Comparison of ENCODE assay signal across 9 mouse cellular contexts in the genomic region with DNA sequence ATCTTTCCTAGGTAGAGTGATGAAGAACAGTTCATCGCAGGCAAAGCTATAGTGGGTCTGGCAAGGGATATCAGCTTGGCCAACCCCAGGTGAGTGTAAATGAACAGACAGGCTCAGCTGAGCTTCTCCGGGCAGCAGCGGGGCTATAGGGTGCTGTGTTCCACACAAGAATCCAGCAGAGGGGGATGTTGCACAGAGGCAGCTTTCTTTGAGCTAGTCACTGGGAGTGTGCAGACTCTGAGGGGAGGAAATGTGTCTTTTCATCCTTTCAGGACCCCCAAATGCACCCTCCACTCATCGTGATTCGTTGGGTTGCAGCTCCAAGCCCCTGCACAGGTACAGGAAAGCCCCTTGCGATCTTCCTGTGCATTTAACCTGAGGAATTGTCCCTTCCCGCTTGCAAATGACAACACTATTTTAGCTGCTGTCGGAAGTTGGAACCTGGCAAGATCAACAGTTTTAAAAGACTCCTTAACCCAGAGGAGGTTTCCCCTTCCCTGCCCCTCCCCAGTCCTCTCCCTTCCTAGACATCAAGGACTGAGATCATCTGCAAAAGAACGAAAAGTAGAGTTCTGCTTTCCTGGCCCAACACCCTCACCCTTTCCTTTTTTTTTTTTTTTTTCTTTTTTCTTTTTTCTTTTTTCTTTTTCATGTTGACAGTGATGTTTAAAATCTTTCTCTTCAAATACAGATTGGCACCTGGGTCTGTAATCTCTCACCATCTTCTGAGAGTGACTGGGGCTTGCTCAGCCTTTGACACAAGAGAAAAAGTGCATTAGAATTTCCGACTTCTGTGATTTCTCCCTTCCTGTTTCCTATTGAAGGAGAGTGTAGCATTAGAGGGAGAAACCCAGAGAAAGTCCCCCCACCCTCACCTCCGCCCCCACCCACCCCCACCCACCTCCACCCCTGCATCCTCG.
DNase-seq lines count a peak whose midpoint lies in the region; ATAC-seq and TF ChIP-seq lines count a peak whose summit lies in the region.
"Had no signal": no experiment of that assay in that cellular context is flagged by ENCODE, and none has a peak within 500 bp of the region (broad histone marks: within the 10 kb centered on the region; RNA-seq: fewer than 3 reads in every experiment).

No protein-coding gene starts in this region.

- peak in 2 of 3 experiments; percentile 10 to 14; a peak in 1 of 6 replicates for TF ChIP-seq CTCF in MEL (IDR thresholded peaks at IDR 0.05 in 2 of 3, conservative IDR thresholded peaks at IDR 0.05 in 1 of 3; ENCODE audit: control insufficient read depth in 1 of 3, insufficient read depth in 1 of 3, low read depth in 2 of 3, low read length in 3 of 3, poor library complexity in 1 of 3, severe bottlenecking in 1 of 3)
- TF ChIP-seq CTCF in forebrain, postnatal 0 days (IDR thresholded peaks at IDR 0.05; ENCODE audit: low read depth): peak; percentile 91

- H3K27me3 ChIP-seq in MEL (ENCODE audit: control insufficient read depth in 1 of 2, insufficient read depth in 2 of 2, low read length in 2 of 2): no peaks in the 10 kb centered on the region
- no peaks in the 10 kb centered on the region for H3K27me3 ChIP-seq in forebrain, postnatal 0 days (ENCODE audit: insufficient read depth, low read length)
- H3K27me3 ChIP-seq in hindbrain, embryonic 15.5 days: no peaks in the 10 kb centered on the region

- H3K9me3 ChIP-seq in MEL (replicated peaks; ENCODE audit: insufficient read depth, low read length): no peaks in the 10 kb centered on the region
- no peaks in the 10 kb centered on the region for H3K9me3 ChIP-seq in forebrain, postnatal 0 days (ENCODE audit: low read length)
- no peaks in the 10 kb centered on the region for H3K9me3 ChIP-seq in hindbrain, embryonic 15.5 days
- H3K9me3 ChIP-seq: heart, embryonic 13.5 days had no signal

- peak; percentile 31 for TF ChIP-seq RAD21 in MEL (IDR thresholded peaks at IDR 0.05; ENCODE audit: low read depth, low read length)

- H3K4me3 ChIP-seq in MEL (ENCODE audit: control insufficient read depth in 1 of 2, insufficient read depth in 1 of 2, low read depth in 2 of 2, low read length in 2 of 2): no peak overlapping the region
- H3K4me3 ChIP-seq in forebrain, postnatal 0 days (ENCODE audit: low read depth, low read length): no peak overlapping the region
- no peak overlapping the region for H3K4me3 ChIP-seq in hindbrain, embryonic 15.5 days
- H3K4me3 ChIP-seq: heart, embryonic 13.5 days had no signal

- H3K4me2 ChIP-seq in forebrain, postnatal 0 days (ENCODE audit: low read depth): no peak overlapping the region
- H3K4me2 ChIP-seq in hindbrain, embryonic 15.5 days: no peak overlapping the region
- H3K4me2 ChIP-seq: heart, embryonic 13.5 days had no signal

- TF ChIP-seq POLR2A in MEL (IDR thresholded peaks at IDR 0.05; ENCODE audit: control insufficient read depth in 1 of 2, insufficient read depth in 1 of 2, low read depth in 1 of 2, low read length in 2 of 2, poor library complexity in 1 of 2): no peak

- H3K79me2 ChIP-seq in MEL (ENCODE audit: control insufficient read depth, insufficient read depth, low read length, poor library complexity): no peaks in the 10 kb centered on the region

- H3K36me3 ChIP-seq in MEL (ENCODE audit: control insufficient read depth in 1 of 2, insufficient read depth in 2 of 2, low read length in 2 of 2): no peaks in the 10 kb centered on the region
- no peaks in the 10 kb centered on the region for H3K36me3 ChIP-seq in forebrain, postnatal 0 days (ENCODE audit: insufficient read depth)
- H3K36me3 ChIP-seq in hindbrain, embryonic 15.5 days: no peaks in the 10 kb centered on the region
- H3K36me3 ChIP-seq: heart, embryonic 13.5 days had no signal

- no peak for TF ChIP-seq EP300 in MEL (IDR thresholded peaks at IDR 0.05; ENCODE audit: low read depth in 1 of 2, low read length in 2 of 2)

- no peaks in the 10 kb centered on the region for H3K4me1 ChIP-seq in MEL (ENCODE audit: control insufficient read depth in 1 of 2, insufficient read depth in 2 of 2, low read length in 2 of 2)
- no peaks in the 10 kb centered on the region for H3K4me1 ChIP-seq in forebrain, postnatal 0 days (ENCODE audit: insufficient read depth)
- no peaks in the 10 kb centered on the region for H3K4me1 ChIP-seq in hindbrain, embryonic 15.5 days (replicated peaks)
- H3K4me1 ChIP-seq: heart, embryonic 13.5 days had no signal

- ATAC-seq in forebrain, postnatal 0 days: peak; percentile 92
- peak; percentile 72; the same call in 1 of the 2 replicates for ATAC-seq in hindbrain, embryonic 15.5 days (ENCODE audit: low FRiP score, low read depth)

- 33% methylated on average over 12 of the region's 12 CpGs for WGBS in forebrain, postnatal 0 days
- WGBS in hindbrain, embryonic 15.5 days: 36% methylated on average over 12 of the region's 12 CpGs

- DNase-seq in MEL (ENCODE audit: low read depth, low spot score): no peak
- peak; percentile 33 to 47 for DNase-seq in cerebellum, adult 18-20 months
- DNase-seq in forebrain, postnatal 0 days: peak; percentile 84
- peak; percentile 67 to 71 for DNase-seq in layer of hippocampus, postnatal 14 days (ENCODE audit: low spot score in 2 of 2)
- DNase-seq in lung, postnatal 36 days: peak; percentile 68
- DNase-seq in right cerebral cortex, adult 18-20 months: peak; percentile 58
- peak; percentile 53 for DNase-seq in urinary bladder, postnatal 25 days (ENCODE audit: low spot score)

- no peak overlapping the region for H3K27ac ChIP-seq in MEL (ENCODE audit: control insufficient read depth, low read depth, low read length)
- no peak overlapping the region for H3K27ac ChIP-seq in forebrain, postnatal 0 days (ENCODE audit: low read depth, low read length)
- no peak overlapping the region for H3K27ac ChIP-seq in hindbrain, embryonic 15.5 days (replicated peaks)
- H3K27ac ChIP-seq: heart, embryonic 13.5 days had no signal

- H3K9ac ChIP-seq in MEL (ENCODE audit: control insufficient read depth, low read depth, low read length, poor library complexity, severe bottlenecking): no peak overlapping the region
- no peak overlapping the region for H3K9ac ChIP-seq in forebrain, postnatal 0 days
- no peak overlapping the region for H3K9ac ChIP-seq in hindbrain, embryonic 15.5 days
- H3K9ac ChIP-seq: heart, embryonic 13.5 days had no signal

TF ChIP-seq in MEL, 35 proteins besides CTCF, POLR2A, EP300 and RAD21:
- TF ChIP-seq ZC3H11A (IDR thresholded peaks at IDR 0.05; ENCODE audit: low read depth, low read length) (0 out of 2 replicates have a peak, but pooled peaks have one; percentile 13), NRF1 (IDR thresholded peaks at IDR 0.05; ENCODE audit: insufficient read depth, low read depth, low read length, poor library complexity, severe bottlenecking) (no peak), HCFC1 (IDR thresholded peaks at IDR 0.05; ENCODE audit: low read depth, low read length) (no peak), TBP (IDR thresholded peaks at IDR 0.05; ENCODE audit: low read depth, low read length) (no peak), MYB (IDR thresholded peaks at IDR 0.05; ENCODE audit: low read depth, low read length) (no peak), USF2 (IDR thresholded peaks at IDR 0.05; ENCODE audit: borderline replicate concordance in 1 of 2, insufficient read depth in 1 of 2, low read depth in 1 of 2, low read length in 2 of 2) (no peak), USF1 (IDR thresholded peaks at IDR 0.05; ENCODE audit: low read depth, low read length) (no peak), MYC (IDR thresholded peaks at IDR 0.05; ENCODE audit: low read depth, low read length) (no peak), ZMIZ1 (IDR thresholded peaks at IDR 0.05; ENCODE audit: low read depth, low read length) (no peak), MAZ (IDR thresholded peaks at IDR 0.05; ENCODE audit: low read depth, low read length) (no peak), MAFK (IDR thresholded peaks at IDR 0.05; ENCODE audit: borderline replicate concordance, low read depth, low read length) (no peak), ELF1 (IDR thresholded peaks at IDR 0.05; ENCODE audit: low read depth, low read length) (no peak), SMC3 (IDR thresholded peaks at IDR 0.05; ENCODE audit: low read depth, low read length) (peak; percentile 18; the same call in 1 of the 2 replicates)
